Mouse (Mus musculus): ENCODE measurements around the gene Asxl1. TPM values are rescaled to one million over a fixed set of nuclear protein-coding genes. Genes with fewer than 3 reads are reported as not detected.

Gene Asxl1
- polyA plus RNA-seq, 1 experiment from 2014 or later: 11.6 TPM

- H3K4me2 ChIP-seq (replicated peaks; ENCODE audit: low read depth, low read length): peak overlapping the region; percentile 99
- H3K27me3 ChIP-seq (ENCODE audit: insufficient read depth, low read length): no peaks in the 10 kb centered on the region
- no peaks in the 10 kb centered on the region for H3K9me3 ChIP-seq (ENCODE audit: low read length)
- H3K9ac ChIP-seq (replicated peaks; ENCODE audit: low read length): peak overlapping the region; percentile 92
- under 1% methylated on average over 59 of the region's 59 CpGs for WGBS
- peak overlapping the region; percentile 94 for H3K4me3 ChIP-seq (ENCODE audit: low read length)
- H3K36me3 ChIP-seq (ENCODE audit: insufficient read depth, low read length): no peaks in the 10 kb centered on the region
- H3K4me1 ChIP-seq (ENCODE audit: insufficient read depth, low read length): peaks cover 40% of the 10 kb centered on the region
- H3K27ac ChIP-seq (ENCODE audit: low read length): peak overlapping the region; percentile 90
- peak; percentile 41 for ATAC-seq (ENCODE audit: low FRiP score, low TSS enrichment)
Observed at GRCm38 (mm10) chr2:153445137-153446016, 99.7 kb downstream of the Asxl1 start.

DNA sequence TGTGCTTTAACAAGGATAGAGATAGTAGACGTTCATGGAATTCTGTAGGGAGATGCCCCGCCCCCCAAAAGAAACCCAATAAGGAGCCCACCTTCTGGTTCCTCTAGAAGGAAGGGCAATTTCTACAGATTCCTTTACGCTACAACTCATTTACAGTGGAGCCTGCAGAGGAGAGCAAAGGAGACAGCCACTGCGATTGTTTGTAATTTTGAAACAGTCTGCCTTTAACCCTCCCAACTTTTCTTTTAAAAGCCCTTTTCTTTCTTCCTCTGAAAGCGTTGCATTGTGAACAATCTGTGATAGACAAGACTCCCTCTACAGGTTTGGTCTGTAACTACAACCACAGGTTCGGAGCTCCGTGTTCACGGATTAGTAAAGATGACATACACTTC lies 100.4 kb downstream of the Asxl1 start:
- peak overlapping the region; percentile 92 for H3K9ac ChIP-seq (replicated peaks; ENCODE audit: low read length)
- H3K27me3 ChIP-seq (ENCODE audit: insufficient read depth, low read length): no peaks in the 10 kb centered on the region
- peak overlapping the region; percentile 90 for H3K27ac ChIP-seq (ENCODE audit: low read length)
- no peaks in the 10 kb centered on the region for H3K9me3 ChIP-seq (ENCODE audit: low read length)
- no peak for ATAC-seq (ENCODE audit: low FRiP score, low TSS enrichment)
- under 1% methylated on average over 8 of the region's 8 CpGs for WGBS
- H3K4me3 ChIP-seq (ENCODE audit: low read length): peak overlapping the region; percentile 94
- no peaks in the 10 kb centered on the region for H3K36me3 ChIP-seq (ENCODE audit: insufficient read depth, low read length)
- H3K4me1 ChIP-seq (ENCODE audit: insufficient read depth, low read length): peaks cover 34% of the 10 kb centered on the region
- H3K4me2 ChIP-seq (replicated peaks; ENCODE audit: low read depth, low read length): peak overlapping the region; percentile 99

DNA sequence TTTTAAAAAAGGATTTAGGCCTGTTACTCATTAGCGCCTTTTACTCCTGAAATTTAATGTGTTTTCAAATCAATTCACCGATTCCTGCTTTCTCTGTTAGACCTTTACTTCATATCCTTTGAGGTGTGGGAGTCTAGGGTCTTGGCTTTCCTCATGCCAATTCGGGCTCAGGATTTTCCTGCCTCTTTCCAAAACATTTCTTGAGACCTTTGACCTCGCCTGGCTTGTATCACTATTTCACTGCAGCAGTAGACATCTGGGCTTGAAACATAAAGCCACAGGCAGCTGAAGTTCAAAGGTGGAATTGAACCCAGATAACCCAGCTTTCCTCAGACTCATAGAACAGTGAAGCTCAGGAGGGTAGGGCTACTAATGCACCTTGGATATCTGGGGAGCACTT lies 100.8 kb downstream of the Asxl1 start:
- Histone ChIP-seq H3K9ac (replicated peaks; ENCODE audit: low read length) (no peak overlapping the region), H3K27ac (ENCODE audit: low read length) (no peak overlapping the region), H3K4me2 (replicated peaks; ENCODE audit: low read depth, low read length) (peak overlapping the region; percentile 99; the same call in 1 of the 2 replicates), H3K27me3 (ENCODE audit: insufficient read depth, low read length) (no peaks in the 10 kb centered on the region), H3K36me3 (ENCODE audit: insufficient read depth, low read length) (no peaks in the 10 kb centered on the region), H3K9me3 (ENCODE audit: low read length) (no peaks in the 10 kb centered on the region), H3K4me1 (ENCODE audit: insufficient read depth, low read length) (peaks cover 29% of the 10 kb centered on the region), H3K4me3 (ENCODE audit: low read length) (no peak overlapping the region)
- no peak for ATAC-seq (ENCODE audit: low FRiP score, low TSS enrichment)
- WGBS: 7% methylated on average over 4 of the region's 4 CpGs

DNA sequence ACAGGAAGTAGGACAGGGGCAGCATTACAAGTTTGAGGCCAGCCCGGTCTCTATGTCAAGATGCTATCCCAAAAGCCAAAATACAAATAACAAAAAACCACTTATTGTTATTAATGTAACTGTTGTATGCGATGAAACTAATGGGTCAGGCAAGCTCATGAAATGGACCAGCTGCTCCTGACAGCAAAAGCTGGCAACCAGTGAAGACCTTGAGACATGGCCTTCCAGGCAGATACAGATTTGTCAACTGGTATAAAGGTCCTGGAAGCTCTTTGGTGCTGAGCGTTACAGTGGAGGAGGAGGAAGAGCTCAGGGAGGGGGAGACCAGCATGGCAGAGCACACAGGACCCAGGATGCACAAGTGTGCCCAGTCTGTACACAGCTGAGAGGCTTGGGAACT lies 102.1 kb downstream of the Asxl1 start:
- Histone ChIP-seq H3K27me3 (ENCODE audit: insufficient read depth, low read length) (no peaks in the 10 kb centered on the region), H3K4me2 (replicated peaks; ENCODE audit: low read depth, low read length) (no peak overlapping the region), H3K36me3 (ENCODE audit: insufficient read depth, low read length) (no peaks in the 10 kb centered on the region), H3K27ac (ENCODE audit: low read length) (no peak overlapping the region), H3K4me1 (ENCODE audit: insufficient read depth, low read length) (peaks cover 16% of the 10 kb centered on the region), H3K4me3 (ENCODE audit: low read length) (no peak overlapping the region), H3K9me3 (ENCODE audit: low read length) (no peaks in the 10 kb centered on the region), H3K9ac (replicated peaks; ENCODE audit: low read length) (no peak overlapping the region)
- WGBS: 78% methylated on average over 3 of the region's 3 CpGs
- no peak for ATAC-seq (ENCODE audit: low FRiP score, low TSS enrichment)

- H3K4me1 ChIP-seq (ENCODE audit: insufficient read depth, low read length): peaks cover 8% of the 10 kb centered on the region
- no peaks in the 10 kb centered on the region for H3K36me3 ChIP-seq (ENCODE audit: insufficient read depth, low read length)
- H3K27me3 ChIP-seq (ENCODE audit: insufficient read depth, low read length): no peaks in the 10 kb centered on the region
- 79% methylated on average over 6 of the region's 6 CpGs for WGBS
- H3K27ac ChIP-seq (ENCODE audit: low read length): no peak overlapping the region
- H3K4me2 ChIP-seq (replicated peaks; ENCODE audit: low read depth, low read length): no peak overlapping the region
- H3K9ac ChIP-seq (replicated peaks; ENCODE audit: low read length): no peak overlapping the region
- no peaks in the 10 kb centered on the region for H3K9me3 ChIP-seq (ENCODE audit: low read length)
- no peak overlapping the region for H3K4me3 ChIP-seq (ENCODE audit: low read length)
- no peak for ATAC-seq (ENCODE audit: low FRiP score, low TSS enrichment)
Observed at GRCm38 (mm10) chr2:153448519-153448918, 102.9 kb downstream of the Asxl1 start.

Other genes starting within 250 kb of the Asxl1 start
- gene Hck, start 237.4 kb upstream of the Asxl1 start, polyA plus RNA-seq (2015; fragmentation: Nextera tagmentation; extraction: Ambion mirVana): 6.3 and 6.6 TPM in 2 replicates
- 102 and 108 TPM in 2 replicates for gene Tm9sf4, start 184.5 kb upstream of the Asxl1 start, polyA plus RNA-seq (2015; fragmentation: Nextera tagmentation; extraction: Ambion mirVana)
- gene Tspyl3, start 120.4 kb upstream of the Asxl1 start, polyA plus RNA-seq (2015; fragmentation: Nextera tagmentation; extraction: Ambion mirVana): 14.0 and 14.6 TPM in 2 replicates
- gene Plagl2, start 104.4 kb upstream of the Asxl1 start, polyA plus RNA-seq (2015; fragmentation: Nextera tagmentation; extraction: Ambion mirVana): 14.0 and 17.3 TPM in 2 replicates
- gene Pofut1, start 104.3 kb upstream of the Asxl1 start, polyA plus RNA-seq (2015; fragmentation: Nextera tagmentation; extraction: Ambion mirVana): 6.5 and 6.9 TPM in 2 replicates
- gene Kif3b, start 54.4 kb upstream of the Asxl1 start, polyA plus RNA-seq (2015; fragmentation: Nextera tagmentation; extraction: Ambion mirVana): 8.9 TPM in 2 replicates
- not detected in 2 replicates for gene 4930404H24Rik, start 147.0 kb downstream of the Asxl1 start, polyA plus RNA-seq (2015; fragmentation: Nextera tagmentation; extraction: Ambion mirVana)
- 13.8 and 17.1 TPM in 2 replicates for gene Nol4l, start 184.1 kb downstream of the Asxl1 start, polyA plus RNA-seq (2015; fragmentation: Nextera tagmentation; extraction: Ambion mirVana)